Mouse (Mus musculus) lung, adult 2 months (tissue): ENCODE measurements around the gene Tenm3.

Experiments
- CTCF ChIP-seq: fragments of 200-500 bp; IDR thresholded peaks from 2 replicates; pipeline ENCODE4 v1.5.1; 2011; ENCODE audit warnings: mild to moderate bottlenecking, low read length, control low read depth; ENCODE audit not compliant: insufficient read depth
- POLR2A ChIP-seq: fragments of 200-500 bp; IDR thresholded peaks from 2 replicates; pipeline ENCODE4 v1.6.1; 2011; ENCODE audit warnings: low read depth, mild to moderate bottlenecking, control low read depth, low read length, borderline replicate concordance; ENCODE audit errors: extremely low read depth

DNA sequence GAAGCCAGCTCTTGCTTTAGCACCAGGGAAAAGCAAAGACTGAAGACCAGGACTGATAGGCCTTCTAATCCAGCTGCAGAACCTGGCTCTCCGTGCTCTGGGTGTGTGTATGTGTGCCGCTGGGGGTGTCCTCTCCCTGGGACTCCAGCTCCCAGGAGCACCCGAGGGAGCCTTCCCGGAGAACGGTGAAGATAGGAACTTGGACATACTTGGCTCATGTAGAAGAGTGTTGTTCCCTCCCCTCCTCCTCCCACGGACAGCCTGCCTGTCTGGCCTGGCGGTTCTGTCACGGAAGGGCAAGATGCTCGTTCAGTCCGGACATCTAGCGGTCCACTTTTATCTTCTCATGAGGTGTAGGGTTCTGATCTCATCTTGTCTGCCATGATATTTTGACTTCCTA, 622.4 kb downstream of the Tenm3 start:
- TF ChIP-seq POLR2A (no peak), CTCF (no peak)
